In the genomic region with DNA sequence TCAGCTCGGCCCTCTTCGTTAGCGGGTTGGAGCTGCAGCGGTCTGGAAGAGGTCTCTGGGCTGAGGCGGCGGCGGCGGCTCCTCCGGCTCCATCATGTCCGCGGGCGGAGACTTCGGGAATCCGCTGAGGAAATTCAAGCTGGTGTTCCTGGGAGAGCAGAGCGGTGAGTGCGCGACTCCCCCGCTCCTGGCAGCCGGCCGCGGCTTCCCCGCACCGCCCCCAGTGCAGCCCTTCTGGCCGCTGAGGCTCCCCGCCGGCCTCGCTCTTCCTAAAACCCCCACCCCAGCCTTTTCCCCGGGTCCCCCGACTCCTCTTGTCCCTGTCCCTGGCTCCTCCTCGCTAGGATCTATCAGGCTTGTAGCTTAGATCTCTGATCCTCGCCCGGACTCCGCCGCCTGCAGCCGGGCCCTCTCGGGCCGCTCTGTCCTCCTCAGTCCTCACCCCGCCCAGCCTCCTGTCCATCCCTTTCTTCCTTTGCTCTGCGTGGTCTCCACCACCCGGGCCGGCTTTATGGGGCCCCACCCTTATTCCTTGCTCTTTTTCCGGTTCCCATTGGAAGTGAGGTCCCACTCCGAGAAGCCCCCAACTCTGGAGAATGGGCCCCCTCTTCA, we compare ENCODE assay signal across 8 mouse cellular contexts. TPM values are rescaled to one million over a fixed set of nuclear protein-coding genes. Genes with fewer than 3 reads are reported as not detected.
DNase-seq lines count a peak whose midpoint lies in the region; ATAC-seq lines count a peak whose summit lies in the region.

Mrpl48 (minus strand) TSS at position 172 of the 612 bp plus-strand sequence.

- WGBS in hindbrain, embryonic 13.5 days = under 1% methylated on average over 35 of the region's 43 CpGs

- no peaks in the 10 kb centered on the region for H3K36me3 ChIP-seq in hindbrain, embryonic 13.5 days

- peak; percentile 38 for DNase-seq in adipocyte (ENCODE audit: low spot score)
- peak; percentile 68 to 75 for DNase-seq in cerebellum, postnatal 36 days
- peak; percentile 50 for DNase-seq in gastrocnemius, adult 18-20 months (ENCODE audit: low spot score)
- peak; percentile 65 to 70 for DNase-seq in layer of hippocampus, postnatal 36 days
- peak; percentile 58 for DNase-seq in lung, postnatal 14 days
- DNase-seq in retina, embryonic 14.5 days (ENCODE audit: low spot score) = peak; percentile 54
- DNase-seq in yolk sac, embryonic 10.5 days (ENCODE audit: low spot score) = peak; percentile 69

- peaks cover 19% of the 10 kb centered on the region for H3K4me1 ChIP-seq in hindbrain, embryonic 13.5 days (replicated peaks)

- H3K9ac ChIP-seq in hindbrain, embryonic 13.5 days = peak within 1 kb of the TSS; percentile 100

- H3K9me3 ChIP-seq in hindbrain, embryonic 13.5 days = no peaks in the 10 kb centered on the region

- ATAC-seq in hindbrain, embryonic 13.5 days (ENCODE audit: low FRiP score) = peak; percentile 33

- peak within 1 kb of the TSS; percentile 100 for H3K27ac ChIP-seq in hindbrain, embryonic 13.5 days

- H3K4me3 ChIP-seq in hindbrain, embryonic 13.5 days = peak within 1 kb of the TSS; percentile 97

- H3K27me3 ChIP-seq in hindbrain, embryonic 13.5 days = peaks cover 5% of the 10 kb centered on the region; the same call in 1 of the 2 replicates

- H3K4me2 ChIP-seq in hindbrain, embryonic 13.5 days = peak within 1 kb of the TSS; percentile 67

RNA-seq across cellular contexts. Expression of gene Mrpl48, which starts in this region (rescaled TPM):
- 10 to 100 TPM; 54.7 to 60.4 TPM for total RNA-seq in gastrocnemius, adult 18-20 months (2021)
- polyA plus RNA-seq in hindbrain, embryonic 13.5 days (2015; fragmentation: Nextera tagmentation; extraction: Ambion mirVana) = 81.8 and 91.8 TPM in 2 replicates
- total RNA-seq in layer of hippocampus, postnatal 36 days (2021) = 10 to 100 TPM; 64.2 to 69.7 TPM

Comparison
In these comparisons a context has a peak if more than half of its experiments do, and no peak if none do; other contexts are left out.
1. Peak in every context shown above with its lines: DNase-seq, ATAC-seq, H3K4me3 ChIP-seq and H3K27ac ChIP-seq.